Mouse (Mus musculus) neural tube, embryonic 11.5 days (tissue): ENCODE data around the gene Zfp30. TPM values are rescaled to one million over a fixed set of nuclear protein-coding genes. Genes with fewer than 3 reads are reported as not detected.

Source experiments
- ATAC-seq: fragments of 200-750 bp; cut with Nextera tagmentation; 2 replicates; pipeline ENCODE4 v1.8.0; 2017; ENCODE audit warnings: moderate number of reproducible peaks, mild to moderate bottlenecking, moderate TSS enrichment, moderate library complexity; ENCODE audit not compliant: insufficient read depth, low FRiP score, low TSS enrichment
- DNase-seq: peaks from one replicate; pipeline ENCODE4 v3.0.0-alpha.2; 2015; ENCODE audit warnings: low spot score
- H3K27ac ChIP-seq: fragments of 300-500 bp; sonication (generic); 2 replicates; pipeline ENCODE4 v1.5.1; 2014; ENCODE audit warnings: low read depth, mild to moderate bottlenecking, low read length
- H3K27me3 ChIP-seq: fragments of 300-500 bp; sonication (generic); 2 replicates; pipeline ENCODE4 v1.6.1; 2014; ENCODE audit warnings: mild to moderate bottlenecking, low read length, mixed read lengths; ENCODE audit not compliant: control insufficient read depth, insufficient read depth
- H3K36me3 ChIP-seq: fragments of 300-500 bp; sonication (generic); 2 replicates; pipeline ENCODE4 v1.6.1; 2014; ENCODE audit warnings: mild to moderate bottlenecking, low read length, moderate library complexity, mixed read lengths; ENCODE audit not compliant: control insufficient read depth, insufficient read depth
- H3K4me1 ChIP-seq: fragments of 300-500 bp; sonication (generic); 2 replicates; pipeline ENCODE4 v1.6.1; 2014; ENCODE audit warnings: low read length, mixed read lengths; ENCODE audit not compliant: control insufficient read depth, insufficient read depth
- H3K4me2 ChIP-seq: fragments of 300-500 bp; sonication (generic); 2 replicates; pipeline ENCODE4 v1.6.1; 2014; ENCODE audit warnings: low read depth, mild to moderate bottlenecking, moderate library complexity
- H3K4me3 ChIP-seq: fragments of 300-500 bp; sonication (generic); 2 replicates; pipeline ENCODE4 v1.5.1; 2014; ENCODE audit warnings: low read depth, low read length
- H3K9ac ChIP-seq: fragments of 300-500 bp; sonication (generic); 2 replicates; pipeline ENCODE4 v1.6.1; 2014; ENCODE audit warnings: mild to moderate bottlenecking, low read length
- H3K9me3 ChIP-seq: fragments of 300-500 bp; sonication (generic); 2 replicates; pipeline ENCODE4 v1.6.1; 2016; ENCODE audit warnings: low read length; ENCODE audit not compliant: control insufficient read depth
- WGBS: fragments of 180-500 bp; shearing (Covaris S2); extraction: QIAGEN DNeasy Blood & Tissue Kit; methylation state at CpG from one replicate; pipeline ENCODE4 v1.1.7; 2014; 5-methylcytosine and 5-hydroxymethylcytosine counted together
- polyA plus RNA-seq: library from polyadenylated mRNA; unstranded; fragments of >200 nt; fragmentation: Nextera tagmentation; extraction: Ambion mirVana; gene quantifications from 2 replicates; pipeline ENCODE4 v1.2.1, GENCODE M21; 2014

Zfp30 gene
- polyA plus RNA-seq: 9.1 and 9.8 TPM in 2 replicates

GRCm38 (mm10) chr7:29783871-29784551 is at the start of gene Zfp30:
Zfp30 (plus strand) TSS chr7:29783998.
- DNase-seq: peak; percentile 93
- Histone ChIP-seq H3K4me2 (peak within 1 kb of the TSS; percentile 81), H3K27ac (peak within 1 kb of the TSS; percentile 85), H3K9me3 (no peaks in the 10 kb centered on the region; the same call in 1 of the 2 replicates), H3K27me3 (no peaks in the 10 kb centered on the region), H3K4me3 (peak within 1 kb of the TSS; percentile 83), H3K4me1 (peaks cover 7% of the 10 kb centered on the region), H3K9ac (peak within 1 kb of the TSS; percentile 91), H3K36me3 (no peaks in the 10 kb centered on the region)
- 1% methylated on average over 45 of the region's 45 CpGs for WGBS
- ATAC-seq: peak; percentile 97

GRCm38 (mm10) chr7:29742258-29742657 is 41.5 kb upstream of the Zfp30 start:
- H3K4me3 ChIP-seq: no peak overlapping the region
- no peaks in the 10 kb centered on the region for H3K36me3 ChIP-seq
- H3K4me2 ChIP-seq: no peak overlapping the region
- no peaks in the 10 kb centered on the region for H3K27me3 ChIP-seq
- DNase-seq (no peak), ATAC-seq (no peak)
- no peak overlapping the region for H3K9ac ChIP-seq
- 85% methylated on average over 3 of the region's 3 CpGs for WGBS
- H3K27ac ChIP-seq: no peak overlapping the region
- H3K9me3 ChIP-seq: no peaks in the 10 kb centered on the region
- no peaks in the 10 kb centered on the region for H3K4me1 ChIP-seq

- DNase-seq (no peak), ATAC-seq (no peak)
- Histone ChIP-seq H3K4me1 (no peaks in the 10 kb centered on the region), H3K9me3 (no peaks in the 10 kb centered on the region), H3K36me3 (no peaks in the 10 kb centered on the region), H3K27me3 (no peaks in the 10 kb centered on the region), H3K4me2 (no peak overlapping the region), H3K4me3 (no peak overlapping the region), H3K9ac (no peak overlapping the region), H3K27ac (no peak overlapping the region)
- 90% methylated on average over 5 of the region's 5 CpGs for WGBS
Measured at GRCm38 (mm10) chr7:29760476-29760875, 23.3 kb upstream of the Zfp30 start.

GRCm38 (mm10) chr7:29764702-29765101 is 19.1 kb upstream of the Zfp30 start:
- DNase-seq: no peak

GRCm38 (mm10) chr7:29767058-29767686 is 16.6 kb upstream of the Zfp30 start:
- Histone ChIP-seq H3K4me2 (peak overlapping the region; percentile 66), H3K9me3 (no peaks in the 10 kb centered on the region), H3K4me3 (peak overlapping the region; percentile 64), H3K27me3 (no peaks in the 10 kb centered on the region), H3K4me1 (peaks cover 5% of the 10 kb centered on the region), H3K27ac (no peak overlapping the region), H3K9ac (peak overlapping the region; percentile 11), H3K36me3 (no peaks in the 10 kb centered on the region)
- DNase-seq (peak; percentile 86), ATAC-seq (peak; percentile 43)
- 2% methylated on average over 15 of the region's 15 CpGs for WGBS

More at GRCm38 (mm10) chr7:29764702-29765101, 19.1 kb upstream of the Zfp30 start:
- WGBS: 81% methylated on average over 7 of the region's 7 CpGs
- Histone ChIP-seq H3K9ac (no peak overlapping the region), H3K4me1 (peaks cover 5% of the 10 kb centered on the region), H3K27me3 (no peaks in the 10 kb centered on the region), H3K4me2 (no peak overlapping the region), H3K36me3 (no peaks in the 10 kb centered on the region), H3K9me3 (no peaks in the 10 kb centered on the region), H3K4me3 (no peak overlapping the region), H3K27ac (no peak overlapping the region)
- ATAC-seq: no peak

- peak within 1 kb of the TSS; percentile 66 for H3K4me2 ChIP-seq
- ATAC-seq (peak; percentile 93), DNase-seq (peak; percentile 88)
- no peaks in the 10 kb centered on the region for H3K27me3 ChIP-seq
- H3K4me1 ChIP-seq: peaks cover 5% of the 10 kb centered on the region
- H3K9ac ChIP-seq: peak within 1 kb of the TSS; percentile 66
- H3K9me3 ChIP-seq: no peaks in the 10 kb centered on the region
- H3K27ac ChIP-seq: no peak within 1 kb of the TSS
- H3K36me3 ChIP-seq: no peaks in the 10 kb centered on the region
- peak within 1 kb of the TSS; percentile 64 for H3K4me3 ChIP-seq
- WGBS: under 1% methylated on average over 32 of the region's 32 CpGs
Measured at GRCm38 (mm10) chr7:29768090-29768900, 15.5 kb upstream of the Zfp30 start, which contains the start of gene Zfp84. Zfp84 (plus strand) TSS chr7:29768552.

GRCm38 (mm10) chr7:29768980-29769379 is 14.8 kb upstream of the Zfp30 start:
- ATAC-seq (no peak), DNase-seq (no peak)
- Histone ChIP-seq H3K9ac (peak overlapping the region; percentile 66), H3K36me3 (0 out of 2 replicates have a peak, but pooled peaks cover 2% of the 10 kb centered on the region), H3K27ac (no peak overlapping the region), H3K4me1 (peaks cover 5% of the 10 kb centered on the region), H3K4me3 (peak overlapping the region; percentile 64), H3K9me3 (no peaks in the 10 kb centered on the region), H3K27me3 (no peaks in the 10 kb centered on the region), H3K4me2 (peak overlapping the region; percentile 66)
- WGBS: 12% methylated on average over 10 of the region's 10 CpGs

- no peak for DNase-seq
- Histone ChIP-seq H3K27ac (no peak overlapping the region), H3K9ac (no peak overlapping the region), H3K27me3 (no peaks in the 10 kb centered on the region), H3K4me1 (peaks cover 5% of the 10 kb centered on the region), H3K36me3 (peaks cover 22% of the 10 kb centered on the region), H3K4me2 (no peak overlapping the region), H3K9me3 (no peaks in the 10 kb centered on the region), H3K4me3 (no peak overlapping the region)
- ATAC-seq: no peak
- WGBS: 87% methylated on average over 7 of the region's 7 CpGs
Measured at GRCm38 (mm10) chr7:29773503-29773902, 10.3 kb upstream of the Zfp30 start.
